Mouse (Mus musculus) cortical plate, adult 2 months (tissue): ENCODE data around the gene Scube1.

Source experiments
- CTCF ChIP-seq: fragments of 200-500 bp; IDR thresholded peaks from 2 replicates; pipeline ENCODE4 v1.5.1; 2011; ENCODE audit warnings: mild to moderate bottlenecking, control low read depth, low read length; ENCODE audit not compliant: insufficient read depth; ENCODE audit errors: extremely low read depth
- POLR2A ChIP-seq: fragments of 200-500 bp; IDR thresholded peaks from 2 replicates; pipeline ENCODE4 v1.6.1; 2011; ENCODE audit warnings: mild to moderate bottlenecking, low read length, control low read depth; ENCODE audit not compliant: insufficient read depth; ENCODE audit errors: extremely low read depth

GRCm38 (mm10) chr15:83574731-83575351 is 150.0 kb downstream of the Scube1 start:
- TF ChIP-seq CTCF: no peak
- TF ChIP-seq POLR2A: no peak
